ENCODE assay signal across 8 mouse cellular contexts in the genomic region with DNA sequence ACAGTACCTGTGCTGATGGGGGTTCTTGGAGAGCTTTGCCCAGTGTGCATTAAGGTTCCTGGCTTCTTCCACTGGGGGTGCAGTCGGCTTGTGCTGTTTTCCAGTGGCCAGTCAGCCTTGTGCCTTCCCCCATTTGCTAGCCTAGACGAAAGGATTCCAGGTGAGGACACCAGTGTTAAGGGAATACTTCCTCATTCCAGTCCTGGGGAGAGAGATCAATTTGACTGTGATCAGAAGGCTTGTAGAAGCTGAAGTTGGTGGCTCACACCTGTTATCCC. TPM values are rescaled to one million over a fixed set of nuclear protein-coding genes. Genes with fewer than 3 reads are reported as not detected.
DNase-seq lines count a peak whose midpoint lies in the region; ATAC-seq lines count a peak whose summit lies in the region.

No protein-coding gene starts in this region.

- peak overlapping the region; percentile 85 for H3K4me2 ChIP-seq in heart, embryonic 13.5 days

- H3K9me3 ChIP-seq in heart, embryonic 13.5 days = no peaks in the 10 kb centered on the region
- no peaks in the 10 kb centered on the region for H3K9me3 ChIP-seq in hindbrain, embryonic 10.5 days
- H3K9me3 ChIP-seq in midbrain, embryonic 10.5 days (replicated peaks) = no peaks in the 10 kb centered on the region

- no peak for ATAC-seq in heart, embryonic 13.5 days (ENCODE audit: extremely low read depth, insufficient number of reproducible peaks, low FRiP score, low TSS enrichment)

- no peak overlapping the region for H3K9ac ChIP-seq in heart, embryonic 13.5 days

- DNase-seq in heart, adult 9 months (ENCODE audit: low spot score in 2 of 2) = no peak
- peak; percentile 42 for DNase-seq in brain, adult 2 months (ENCODE audit: low read depth, low spot score)
- no peak for DNase-seq in hindbrain, embryonic 10.5 days (ENCODE audit: low spot score)
- no peak for DNase-seq in midbrain, embryonic 10.5 days (ENCODE audit: low spot score)
- no peak for DNase-seq in frontal cortex, adult 2 months (ENCODE audit: extremely low spot score in 1 of 2, low spot score in 1 of 2)
- no peak for DNase-seq in thymus, postnatal 0 days (ENCODE audit: low spot score)
- DNase-seq in urinary bladder, adult 2 months (ENCODE audit: low spot score) = no peak

- 69% methylated on average over 2 of the region's 2 CpGs for WGBS in heart, embryonic 13.5 days
- WGBS in hindbrain, embryonic 10.5 days = 74% methylated on average over 2 of the region's 2 CpGs
- 75% methylated on average over 2 of the region's 2 CpGs for WGBS in midbrain, embryonic 10.5 days

- no peaks in the 10 kb centered on the region; the same call in 1 of the 2 replicates for H3K36me3 ChIP-seq in heart, embryonic 13.5 days
- peaks cover 4% of the 10 kb centered on the region for H3K36me3 ChIP-seq in hindbrain, embryonic 10.5 days
- peaks cover 5% of the 10 kb centered on the region for H3K36me3 ChIP-seq in midbrain, embryonic 10.5 days

- H3K27me3 ChIP-seq in heart, embryonic 13.5 days (replicated peaks) = no peaks in the 10 kb centered on the region
- H3K27me3 ChIP-seq in hindbrain, embryonic 10.5 days (ENCODE audit: insufficient read depth, poor library complexity, severe bottlenecking) = no peaks in the 10 kb centered on the region
- 0 out of 2 replicates have a peak, but pooled peaks cover 4% of the 10 kb centered on the region for H3K27me3 ChIP-seq in midbrain, embryonic 10.5 days (ENCODE audit: low read depth, poor library complexity, severe bottlenecking)

- H3K4me3 ChIP-seq in heart, embryonic 13.5 days = no peak overlapping the region
- H3K4me3 ChIP-seq in hindbrain, embryonic 10.5 days = peak overlapping the region; percentile 90
- H3K4me3 ChIP-seq in midbrain, embryonic 10.5 days = peak overlapping the region; percentile 93

- peaks cover 24% of the 10 kb centered on the region for H3K4me1 ChIP-seq in heart, embryonic 13.5 days
- peaks cover 40% of the 10 kb centered on the region for H3K4me1 ChIP-seq in hindbrain, embryonic 10.5 days (replicated peaks)
- peaks cover 39% of the 10 kb centered on the region for H3K4me1 ChIP-seq in midbrain, embryonic 10.5 days

- H3K27ac ChIP-seq in heart, embryonic 13.5 days (replicated peaks) = no peak overlapping the region
- H3K27ac ChIP-seq in hindbrain, embryonic 10.5 days = peak overlapping the region; percentile 98; the same call in 1 of the 2 replicates
- peak overlapping the region; percentile 99 for H3K27ac ChIP-seq in midbrain, embryonic 10.5 days (replicated peaks)

RNA-seq across cellular contexts. Expression of a gene that starts 2.6 kb away (rescaled TPM):
- polyA plus RNA-seq in heart, embryonic 13.5 days (2015; fragmentation: Nextera tagmentation; extraction: Ambion mirVana) = 4.2 and 4.3 TPM in 2 replicates
- polyA plus RNA-seq in hindbrain, embryonic 10.5 days (2016; fragmentation: Nextera tagmentation; extraction: Ambion mirVana) = 4.7 and 6.3 TPM in 2 replicates
- polyA plus RNA-seq in midbrain, embryonic 10.5 days (2016; fragmentation: Nextera tagmentation; extraction: Ambion mirVana) = 5.9 and 6.8 TPM in 2 replicates
- 41.5 and 42.5 TPM in 2 replicates for polyA plus RNA-seq in frontal cortex, adult 2 months (2012; rRNA removed)
- 5.5 and 6.4 TPM in 2 replicates for polyA plus RNA-seq in thymus, postnatal 0 days (2015; fragmentation: Nextera tagmentation; extraction: Ambion mirVana)
- polyA plus RNA-seq in urinary bladder, adult 2 months (2012; rRNA removed) = 23.2 and 31.7 TPM in 2 replicates
